Mouse (Mus musculus): Measurements from ENCODE around the gene Spg7. TPM values are rescaled to one million over a fixed set of nuclear protein-coding genes. Genes with fewer than 3 reads are reported as not detected.

The Spg7 gene
- polyA plus RNA-seq, 1 experiment from 2014 or later = 47.2 TPM

DNA sequence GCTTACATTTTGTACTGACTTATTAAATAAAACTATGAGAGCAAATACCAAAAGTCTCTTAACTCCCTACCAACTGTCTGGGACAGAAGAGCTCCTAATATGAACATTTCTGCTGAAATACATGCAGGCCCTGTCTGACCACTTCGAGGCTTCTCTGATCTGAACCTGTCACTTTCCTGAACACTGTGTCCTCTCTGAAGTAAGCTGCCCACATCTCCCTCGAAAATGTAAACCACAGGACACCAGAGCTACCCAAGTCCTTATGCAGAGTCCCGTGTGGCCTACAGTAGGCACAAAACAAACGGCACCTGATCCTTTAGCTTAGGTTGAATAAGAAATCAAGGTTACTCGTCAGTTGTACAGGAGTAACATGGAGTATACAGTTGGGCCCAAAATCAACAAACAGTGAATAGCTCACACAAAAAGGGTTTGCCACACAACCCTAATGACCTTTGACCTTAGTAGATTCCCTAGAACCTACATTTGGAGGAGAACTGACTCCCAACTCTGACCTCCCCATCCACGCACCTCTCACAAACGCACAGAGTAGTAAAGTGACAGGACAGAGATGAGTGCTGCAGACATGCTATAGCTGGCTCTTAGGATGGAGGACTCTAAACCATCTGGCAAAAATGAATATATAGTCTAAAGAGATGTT lies 31.3 kb upstream of the Spg7 start:
- H3K9me3 ChIP-seq = no peaks in the 10 kb centered on the region
- no peaks in the 10 kb centered on the region for H3K27me3 ChIP-seq
- no peak overlapping the region for H3K9ac ChIP-seq (replicated peaks)
- H3K4me1 ChIP-seq = peaks cover 14% of the 10 kb centered on the region
- no peak overlapping the region for H3K4me3 ChIP-seq
- ATAC-seq (replicated peaks) = no peak
- H3K36me3 ChIP-seq = no peaks in the 10 kb centered on the region
- no peak overlapping the region for H3K27ac ChIP-seq (replicated peaks)
- 88% methylated on average over 7 of the region's 7 CpGs for WGBS
- no peak overlapping the region for H3K4me2 ChIP-seq (replicated peaks)

DNA sequence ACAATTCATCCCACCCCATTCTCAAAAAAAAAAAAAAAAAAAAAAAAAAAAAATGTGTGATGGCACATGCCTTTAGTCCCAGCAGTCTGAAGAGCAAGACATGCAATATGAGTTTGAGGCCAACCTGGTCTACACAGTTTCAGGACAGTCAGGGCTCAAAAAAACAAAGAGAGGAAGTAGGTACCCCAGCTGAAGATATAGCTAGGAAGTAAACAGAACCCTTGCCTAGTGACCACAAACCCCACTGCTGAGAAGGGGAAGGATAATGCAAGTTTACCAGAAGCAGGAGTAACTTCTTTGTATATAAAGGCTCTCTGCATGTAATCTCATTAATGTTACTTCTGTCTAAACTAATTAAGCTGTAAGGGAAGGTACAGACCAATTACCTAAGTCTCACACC lies 30.0 kb upstream of the Spg7 start:
- no peak overlapping the region for H3K9ac ChIP-seq (replicated peaks)
- H3K27me3 ChIP-seq = no peaks in the 10 kb centered on the region
- ATAC-seq (replicated peaks) = no peak
- H3K27ac ChIP-seq (replicated peaks) = no peak overlapping the region
- H3K36me3 ChIP-seq = no peaks in the 10 kb centered on the region
- H3K4me3 ChIP-seq = no peak overlapping the region
- H3K9me3 ChIP-seq = no peaks in the 10 kb centered on the region
- H3K4me1 ChIP-seq = peaks cover 18% of the 10 kb centered on the region
- no peak overlapping the region for H3K4me2 ChIP-seq (replicated peaks)

DNA sequence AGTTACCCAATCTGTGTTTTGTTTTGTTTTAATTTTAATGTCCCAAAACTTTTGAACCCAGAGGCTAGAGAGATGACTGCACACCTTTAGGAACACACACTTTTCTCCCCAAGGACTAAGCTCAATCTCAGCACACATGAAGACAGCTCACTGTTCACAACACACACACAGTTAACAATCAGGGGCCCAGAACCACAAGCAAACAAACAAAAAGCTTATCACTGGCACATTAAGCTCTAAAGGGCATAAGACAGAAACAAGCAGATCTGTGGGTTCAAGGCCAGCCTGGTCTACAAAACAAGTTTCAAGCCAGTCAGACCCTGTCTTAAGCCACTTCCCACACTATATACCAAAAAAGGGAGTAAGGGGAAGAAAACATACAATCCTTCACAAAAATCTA lies 29.3 kb upstream of the Spg7 start:
- H3K27me3 ChIP-seq = no peaks in the 10 kb centered on the region
- no peaks in the 10 kb centered on the region for H3K36me3 ChIP-seq
- H3K9ac ChIP-seq (replicated peaks) = no peak overlapping the region
- H3K9me3 ChIP-seq = no peaks in the 10 kb centered on the region
- no peak overlapping the region for H3K4me2 ChIP-seq (replicated peaks)
- H3K4me1 ChIP-seq = peaks cover 21% of the 10 kb centered on the region
- H3K4me3 ChIP-seq = no peak overlapping the region
- no peak for ATAC-seq (replicated peaks)
- no peak overlapping the region for H3K27ac ChIP-seq (replicated peaks)

DNA sequence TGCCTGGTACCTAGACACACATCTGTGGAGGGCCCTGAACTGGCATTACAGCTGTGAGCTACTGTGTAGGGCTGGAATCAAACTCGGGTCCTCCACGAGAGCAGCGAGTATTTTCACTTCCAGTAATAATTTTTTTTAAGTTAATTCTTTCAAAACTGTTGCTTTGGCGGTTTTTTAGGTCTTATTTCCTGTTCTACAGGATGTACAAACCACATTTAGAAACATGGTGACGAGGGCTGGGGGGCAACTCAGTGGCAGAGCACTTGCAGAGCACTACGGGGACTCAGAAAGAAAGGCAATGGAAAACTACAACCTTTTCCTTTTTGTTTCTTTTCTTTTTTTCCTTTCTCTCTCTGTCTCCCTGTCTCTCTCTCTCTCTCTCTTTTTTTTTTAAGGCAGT lies 28.6 kb upstream of the Spg7 start:
- ATAC-seq (replicated peaks) = no peak
- Histone ChIP-seq H3K4me1 (peaks cover 29% of the 10 kb centered on the region), H3K4me2 (replicated peaks) (no peak overlapping the region), H3K36me3 (no peaks in the 10 kb centered on the region), H3K9me3 (no peaks in the 10 kb centered on the region), H3K4me3 (no peak overlapping the region), H3K27ac (replicated peaks) (no peak overlapping the region), H3K27me3 (no peaks in the 10 kb centered on the region), H3K9ac (replicated peaks) (no peak overlapping the region)
- WGBS = 89% methylated on average over 6 of the region's 6 CpGs

DNA sequence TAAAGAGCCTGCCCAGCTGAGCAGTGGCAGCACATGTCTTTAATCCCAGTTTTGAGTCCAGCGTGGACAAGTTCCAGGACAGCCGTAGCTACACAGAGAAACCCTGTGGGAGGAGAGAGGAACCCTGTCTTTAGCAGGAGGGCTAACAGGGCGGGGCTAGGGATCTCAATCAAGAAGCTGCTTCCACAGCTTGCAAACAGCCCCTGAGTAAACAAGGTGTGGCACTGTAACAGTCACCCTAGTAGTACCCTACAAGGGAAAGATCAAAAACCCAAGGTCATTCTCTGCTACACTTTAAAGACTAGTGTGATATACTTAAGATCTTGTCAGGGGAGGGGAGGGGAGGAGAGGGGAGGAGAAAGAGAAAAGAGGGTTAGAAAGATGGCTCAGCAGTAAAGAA lies 25.8 kb upstream of the Spg7 start:
- no peak for ATAC-seq (replicated peaks)
- H3K4me1 ChIP-seq = peaks cover 47% of the 10 kb centered on the region
- H3K4me3 ChIP-seq = no peak overlapping the region
- H3K9me3 ChIP-seq = no peaks in the 10 kb centered on the region
- no peak overlapping the region for H3K27ac ChIP-seq (replicated peaks)
- no peak overlapping the region for H3K9ac ChIP-seq (replicated peaks)
- H3K27me3 ChIP-seq = no peaks in the 10 kb centered on the region
- 65% methylated on average over 3 of the region's 3 CpGs for WGBS
- no peaks in the 10 kb centered on the region for H3K36me3 ChIP-seq
- no peak overlapping the region for H3K4me2 ChIP-seq (replicated peaks)

DNA sequence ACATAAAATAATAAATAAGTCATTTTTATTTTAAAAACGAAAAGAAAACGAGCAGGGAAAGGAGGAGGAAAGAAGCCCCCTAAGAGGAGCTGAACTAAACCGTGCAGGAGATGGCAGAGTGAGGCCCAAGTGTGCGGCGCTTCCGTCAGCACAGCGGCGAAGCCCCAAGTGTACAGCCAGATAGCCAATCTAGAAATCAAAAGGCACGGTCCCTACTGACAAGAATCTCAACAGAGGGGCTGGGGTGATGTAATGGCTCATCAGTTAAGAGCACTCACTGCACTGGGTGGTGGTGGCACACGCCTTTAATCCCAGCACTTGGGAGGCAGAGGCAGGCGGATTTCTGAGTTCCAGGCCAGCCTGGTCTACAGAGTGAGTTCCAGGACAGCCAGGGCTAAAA lies 25.3 kb upstream of the Spg7 start:
- Histone ChIP-seq H3K27ac (replicated peaks) (no peak overlapping the region), H3K4me1 (peaks cover 47% of the 10 kb centered on the region), H3K36me3 (no peaks in the 10 kb centered on the region), H3K4me2 (replicated peaks) (no peak overlapping the region), H3K9me3 (no peaks in the 10 kb centered on the region), H3K27me3 (no peaks in the 10 kb centered on the region), H3K4me3 (no peak overlapping the region), H3K9ac (replicated peaks) (no peak overlapping the region)
- 84% methylated on average over 11 of the region's 11 CpGs for WGBS
- no peak for ATAC-seq (replicated peaks)

DNA sequence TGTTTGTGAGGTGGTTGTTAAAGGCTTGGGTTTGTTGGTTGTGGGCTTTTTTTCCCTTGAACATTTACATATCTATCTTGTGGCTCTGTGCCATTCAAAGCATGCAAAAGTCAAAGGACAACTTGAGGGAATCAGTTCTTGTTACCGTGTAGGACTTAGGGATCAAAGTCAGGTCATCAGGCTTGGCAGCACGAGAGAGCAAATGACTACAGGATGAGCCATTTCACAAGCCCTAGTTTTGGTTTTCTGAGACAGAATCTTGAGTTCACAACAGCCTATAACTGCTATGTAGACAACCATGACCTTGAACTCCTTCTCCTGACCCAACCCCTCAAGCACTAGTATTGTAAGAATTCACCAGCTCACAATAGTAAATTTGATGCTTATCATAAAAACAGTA lies 24.4 kb upstream of the Spg7 start:
- H3K4me2 ChIP-seq (replicated peaks) = no peak overlapping the region
- no peaks in the 10 kb centered on the region for H3K36me3 ChIP-seq
- H3K27me3 ChIP-seq = no peaks in the 10 kb centered on the region
- H3K27ac ChIP-seq (replicated peaks) = no peak overlapping the region
- no peak overlapping the region for H3K9ac ChIP-seq (replicated peaks)
- peaks cover 51% of the 10 kb centered on the region for H3K4me1 ChIP-seq
- no peaks in the 10 kb centered on the region for H3K9me3 ChIP-seq
- 57% methylated on average over 2 of the region's 2 CpGs for WGBS
- ATAC-seq (replicated peaks) = no peak
- no peak overlapping the region for H3K4me3 ChIP-seq

DNA sequence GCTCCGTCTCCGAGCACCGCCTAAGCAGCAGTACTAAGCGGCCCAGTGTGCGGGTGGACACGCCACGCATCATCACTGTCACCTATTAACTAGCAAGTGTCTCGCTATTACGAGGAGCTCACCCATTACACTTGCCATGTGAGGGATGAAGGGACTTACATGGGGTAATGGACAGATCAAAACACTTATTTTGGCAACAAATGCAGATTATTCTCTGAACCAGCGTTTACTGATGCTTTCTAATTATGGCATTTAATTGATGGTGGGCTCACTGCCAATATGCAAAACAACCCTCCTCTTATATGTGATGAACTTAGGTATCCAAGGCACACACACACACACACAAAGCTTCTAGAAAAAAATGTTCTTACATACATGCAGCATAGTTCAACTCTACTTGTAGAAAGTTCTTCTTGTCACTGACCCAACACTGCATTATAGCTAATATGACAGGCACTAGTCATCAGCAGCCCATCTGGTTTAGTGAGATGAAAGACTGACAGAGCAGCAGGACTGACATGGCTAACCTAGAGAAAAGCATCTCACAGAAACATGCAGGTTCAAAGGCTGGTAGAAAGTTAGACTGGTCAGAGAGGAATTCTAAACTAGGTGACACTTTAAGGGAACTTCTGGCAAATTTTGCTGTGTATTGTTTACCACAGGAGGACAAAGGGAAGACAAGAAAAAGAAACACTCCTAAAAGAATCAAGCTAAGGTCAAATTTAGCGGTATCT lies 23.2 kb upstream of the Spg7 start:
- no peak for ATAC-seq (replicated peaks)
- Histone ChIP-seq H3K4me2 (replicated peaks) (peak overlapping the region; percentile 75), H3K4me1 (peaks cover 56% of the 10 kb centered on the region), H3K27ac (replicated peaks) (peak overlapping the region; percentile 93), H3K9me3 (no peaks in the 10 kb centered on the region), H3K27me3 (no peaks in the 10 kb centered on the region), H3K4me3 (peak overlapping the region; percentile 100), H3K9ac (replicated peaks) (0 out of 2 replicates have a peak overlapping the region, but pooled peaks have one; percentile 25), H3K36me3 (no peaks in the 10 kb centered on the region)
- WGBS = 8% methylated on average over 11 of the region's 11 CpGs

DNA sequence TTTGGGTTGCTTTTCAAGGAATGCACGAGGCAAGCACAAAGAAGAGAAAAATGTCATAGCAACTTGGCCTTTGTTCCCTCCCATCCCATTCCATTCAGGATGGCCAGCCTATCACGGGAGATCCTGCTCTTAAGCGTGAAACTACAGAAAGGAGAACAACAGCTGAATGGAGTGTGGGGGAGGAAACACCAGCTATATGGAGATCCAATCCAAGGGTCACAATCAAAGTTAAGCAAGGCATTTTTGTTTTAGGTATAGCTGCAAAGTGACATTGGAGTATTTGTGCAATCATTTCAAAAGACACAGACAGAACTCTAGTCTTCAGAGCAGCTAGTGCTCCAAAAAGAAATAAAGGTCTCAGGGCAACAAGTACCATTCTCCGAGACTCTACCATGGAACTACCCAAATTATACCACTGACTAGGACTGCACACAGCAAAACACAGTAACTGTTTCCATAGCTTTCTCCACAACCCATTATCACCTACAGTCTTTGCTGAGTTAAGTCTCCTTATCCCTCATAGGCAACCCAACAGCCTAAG lies 22.6 kb upstream of the Spg7 start:
- 1% methylated on average over 4 of the region's 4 CpGs for WGBS
- Histone ChIP-seq H3K36me3 (no peaks in the 10 kb centered on the region), H3K9me3 (no peaks in the 10 kb centered on the region), H3K27me3 (no peaks in the 10 kb centered on the region), H3K4me2 (replicated peaks) (peak overlapping the region; percentile 75), H3K4me1 (peaks cover 56% of the 10 kb centered on the region), H3K27ac (replicated peaks) (peak overlapping the region; percentile 93), H3K4me3 (peak overlapping the region; percentile 100), H3K9ac (replicated peaks) (peak overlapping the region; percentile 98; the same call in 1 of the 2 replicates)
- no peak for ATAC-seq (replicated peaks)

DNA sequence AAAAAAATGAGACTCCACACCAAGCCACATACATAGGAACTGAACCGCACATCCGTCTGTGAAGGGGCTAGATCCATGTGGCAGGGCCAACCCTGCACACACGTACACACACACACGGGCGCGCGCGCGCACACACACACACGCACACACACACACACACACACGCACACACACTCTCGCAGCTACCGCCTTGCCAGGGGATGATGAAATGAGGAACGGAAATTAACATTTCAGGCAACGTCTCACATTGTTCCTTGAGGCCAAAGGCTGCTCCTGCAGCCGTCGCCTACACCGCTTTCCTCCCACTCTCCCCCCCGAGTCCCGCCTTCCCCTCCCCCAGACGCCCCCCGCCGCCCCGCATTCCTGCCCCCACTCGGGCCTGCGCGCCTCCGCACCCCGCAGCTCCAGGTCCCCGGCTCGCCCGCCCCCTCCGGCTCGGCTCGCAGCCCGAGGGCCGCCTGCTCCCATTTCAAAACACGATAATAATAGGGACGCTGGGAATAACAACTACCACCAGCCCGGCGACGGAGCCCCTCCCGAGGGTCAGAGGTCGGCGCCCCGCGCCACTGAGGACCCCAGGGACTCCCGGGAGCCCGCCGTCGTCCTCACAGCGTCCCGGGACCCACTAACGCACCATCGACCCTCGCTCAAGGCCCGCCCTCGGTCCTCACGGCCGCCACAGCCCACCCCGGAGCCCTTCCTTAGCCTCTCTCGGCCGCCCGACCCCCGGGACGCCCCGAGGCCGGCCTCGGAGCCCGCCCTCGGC lies 21.6 kb upstream of the Spg7 start:
- Histone ChIP-seq H3K36me3 (no peaks in the 10 kb centered on the region), H3K4me2 (replicated peaks) (peak overlapping the region; percentile 75), H3K9me3 (no peaks in the 10 kb centered on the region), H3K27ac (replicated peaks) (peak overlapping the region; percentile 93), H3K9ac (replicated peaks) (peak overlapping the region; percentile 98), H3K27me3 (no peaks in the 10 kb centered on the region), H3K4me3 (peak overlapping the region; percentile 100), H3K4me1 (peaks cover 53% of the 10 kb centered on the region)
- no peak for ATAC-seq (replicated peaks)
- under 1% methylated on average over 70 of the region's 71 CpGs for WGBS

DNA sequence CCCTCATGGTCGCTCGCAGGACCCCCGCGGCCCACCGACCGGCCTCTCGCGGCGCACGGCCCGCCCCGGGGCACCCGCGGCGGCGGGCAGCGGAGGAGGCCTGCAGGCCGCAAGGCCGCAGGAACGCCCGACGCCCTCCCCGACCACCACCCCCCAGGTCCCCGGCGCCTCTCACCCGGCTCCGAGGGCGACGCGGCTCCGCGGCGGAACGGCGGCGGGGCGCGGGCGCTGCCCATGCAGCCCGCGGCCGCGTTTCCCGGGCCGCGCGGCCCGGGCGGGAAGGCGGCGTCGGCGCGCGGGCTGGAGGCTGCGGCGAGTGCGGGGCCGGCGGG lies 21.0 kb upstream of the Spg7 start:
- Histone ChIP-seq H3K36me3 (no peaks in the 10 kb centered on the region), H3K27me3 (no peaks in the 10 kb centered on the region), H3K9me3 (no peaks in the 10 kb centered on the region), H3K9ac (replicated peaks) (peak overlapping the region; percentile 98), H3K27ac (replicated peaks) (peak overlapping the region; percentile 93), H3K4me1 (peaks cover 49% of the 10 kb centered on the region), H3K4me3 (peak overlapping the region; percentile 100), H3K4me2 (replicated peaks) (peak overlapping the region; percentile 75)
- under 1% methylated on average over 56 of the region's 60 CpGs for WGBS
- no peak for ATAC-seq (replicated peaks)

All from forebrain, embryonic 15.5 days (tissue).